Mouse (Mus musculus): ENCODE results near the gene Gm8660. TPM values are rescaled to one million over a fixed set of nuclear protein-coding genes. Genes with fewer than 3 reads are reported as not detected.
"Not testable (repeated sequence)": the region's sequence is repeated elsewhere in the genome, so short reads cannot be mapped to it uniquely, and the experiment has no call there.

The Gm8660 gene
- not detected for total RNA-seq (2021)

DNA sequence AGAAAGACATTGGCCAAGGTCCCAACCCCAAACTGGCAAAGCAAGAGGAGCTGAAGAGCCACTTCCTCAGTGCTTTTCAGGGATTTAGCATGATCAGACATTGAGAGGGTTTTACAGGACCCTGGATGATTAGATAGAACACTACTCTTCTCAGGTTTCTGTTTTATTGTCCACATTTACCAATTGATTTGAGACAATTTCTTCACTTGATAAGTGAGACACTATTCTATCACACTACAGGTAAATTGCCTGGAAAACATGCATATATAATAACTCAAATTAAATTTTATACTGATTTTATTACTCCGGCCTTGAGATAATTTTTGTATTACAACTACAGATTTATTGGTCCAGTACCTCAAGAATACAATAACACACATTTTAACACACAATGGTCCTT, at the start of gene Gm8660:
Gm8660 (minus strand) TSS at position 101 of the 400 bp plus-strand sequence.
- DNase-seq; intact Hi-C loops (cut with DNase I): not testable (repeated sequence)

DNA sequence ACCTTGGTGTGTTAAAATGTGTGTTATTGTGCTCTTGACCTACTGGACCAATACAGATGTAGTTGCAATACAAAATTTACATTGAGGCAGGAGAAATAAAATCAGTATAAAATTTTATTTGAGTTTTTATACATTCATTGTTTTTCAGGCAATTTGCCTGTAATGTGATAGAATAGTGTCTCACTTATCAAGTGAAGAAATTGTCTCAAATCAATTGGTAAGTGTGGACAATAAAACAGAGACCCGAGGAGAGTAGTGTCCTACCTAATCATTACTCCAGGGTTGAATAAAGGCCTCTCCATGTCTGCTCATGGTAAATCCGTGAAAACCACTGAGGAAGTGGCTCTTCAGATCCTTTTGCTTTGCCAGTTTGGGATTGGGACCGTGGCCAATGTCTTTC, 42.4 kb upstream of the Gm8660 start, which contains the start of gene Vmn1r148:
Vmn1r148 (plus strand) TSS at position 301 of the 400 bp plus-strand sequence.
- DNase-seq; intact Hi-C loops (cut with DNase I): not testable (repeated sequence)

DNA sequence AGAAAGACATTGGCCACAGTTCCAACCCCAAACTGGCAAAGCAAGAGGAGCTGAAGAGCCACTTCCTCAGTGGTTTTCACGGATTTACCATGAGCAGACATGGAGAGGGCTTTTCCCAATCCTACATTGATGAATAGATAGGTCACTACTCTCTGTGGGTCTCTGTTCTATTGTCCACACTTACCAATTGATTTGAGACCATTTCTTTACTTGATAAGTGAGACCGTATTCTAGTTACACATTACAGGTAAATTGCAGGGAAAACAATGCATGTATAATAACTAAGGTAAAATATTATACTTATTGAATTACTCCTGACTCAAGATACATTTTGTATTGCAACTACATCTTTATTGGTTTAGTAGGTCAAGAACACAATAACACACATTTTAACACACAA, 41.2 kb downstream of the Gm8660 start, which contains the start of gene Gm4187:
Gm4187 (minus strand) TSS at position 101 of the 400 bp plus-strand sequence.
- intact Hi-C loops (cut with DNase I); DNase-seq: not testable (repeated sequence)

Other genes with a start within 250 kb of the Gm8660 start
- not detected for gene Gm10666, start 236.3 kb downstream of the Gm8660 start, total RNA-seq (2021)
- gene Vmn1r142, start 207.0 kb downstream of the Gm8660 start, total RNA-seq (2021) = not detected
- not detected for gene Vmn1r143, start 181.7 kb downstream of the Gm8660 start, total RNA-seq (2021)
- not detected for gene Gm8653, start 169.8 kb downstream of the Gm8660 start, total RNA-seq (2021)
- gene Gm8453, start 141.6 kb downstream of the Gm8660 start, total RNA-seq (2021) = not detected
- not detected for gene Gm4187, start 41.3 kb downstream of the Gm8660 start, total RNA-seq (2021)
- not detected for gene Vmn1r148, start 42.5 kb upstream of the Gm8660 start, total RNA-seq (2021)
- gene Vmn1r149, start 67.2 kb upstream of the Gm8660 start, total RNA-seq (2021) = not detected
- not detected for gene Gm10665, start 93.0 kb upstream of the Gm8660 start, total RNA-seq (2021)
- not detected for gene Vmn1r151, start 128.6 kb upstream of the Gm8660 start, total RNA-seq (2021)
- not detected for gene Vmn1r152, start 151.9 kb upstream of the Gm8660 start, total RNA-seq (2021)
- gene Gm8677, start 163.8 kb upstream of the Gm8660 start, total RNA-seq (2021) = not detected
- not detected for gene Gm4201, start 194.3 kb upstream of the Gm8660 start, total RNA-seq (2021)
- gene Gm4565, start 217.1 kb upstream of the Gm8660 start, total RNA-seq (2021) = not detected

Measured in heart, postnatal 10 days (tissue).